Comparison of ENCODE assay signal across 24 mouse cellular contexts in genomic region chr1:172497428-172497827, GRCm38 (mm10). TPM values are rescaled to one million over a fixed set of nuclear protein-coding genes. Genes with fewer than 3 reads are reported as not detected.
A peak's percentile ranks its signal among the peaks of the same experiment; 100 is the strongest.
DNase-seq lines count a peak whose midpoint lies in the region; ATAC-seq and TF ChIP-seq lines count a peak whose summit lies in the region.
"Had no signal": no experiment of that assay in that cellular context is flagged by ENCODE, and none has a peak within 500 bp of the region (broad histone marks: within the 10 kb centered on the region; RNA-seq: fewer than 3 reads in every experiment).

No protein-coding gene starts in this region.

- ATAC-seq in heart, embryonic 13.5 days (ENCODE audit: extremely low read depth, insufficient number of reproducible peaks, low FRiP score, low TSS enrichment) = no peak
- ATAC-seq in intestine, postnatal 0 days = no peak
- ATAC-seq in intestine, embryonic 15.5 days = no peak
- no peak for ATAC-seq in neural tube, embryonic 11.5 days (ENCODE audit: insufficient read depth, low FRiP score, low TSS enrichment)
- no peak for ATAC-seq in neural tube, embryonic 15.5 days (ENCODE audit: low FRiP score)
- ATAC-seq: activated CD4-positive, CD25-positive, alpha-beta regulatory T cell, adult 4 months; CD4-positive, CD25-positive, alpha-beta regulatory T cell, adult 4 months; Patski had no signal

- peaks cover 12% of the 10 kb centered on the region; the same call in 1 of the 2 replicates for H3K27me3 ChIP-seq in heart, embryonic 13.5 days (replicated peaks)
- no peaks in the 10 kb centered on the region for H3K27me3 ChIP-seq in intestine, postnatal 0 days (replicated peaks; ENCODE audit: control insufficient read depth, insufficient read depth, low read length)
- no peaks in the 10 kb centered on the region for H3K27me3 ChIP-seq in intestine, embryonic 15.5 days (replicated peaks)
- H3K27me3 ChIP-seq in neural tube, embryonic 11.5 days (ENCODE audit: control insufficient read depth, insufficient read depth, low read length) = peaks cover 10% of the 10 kb centered on the region; the same call in 1 of the 2 replicates
- peaks cover 37% of the 10 kb centered on the region for H3K27me3 ChIP-seq in neural tube, embryonic 15.5 days (replicated peaks)
- H3K27me3 ChIP-seq: CH12.LX, Patski had no signal

- peak overlapping the region; percentile 10; the same call in 1 of the 2 replicates for H3K9ac ChIP-seq in heart, embryonic 13.5 days
- no peak overlapping the region for H3K9ac ChIP-seq in intestine, postnatal 0 days (ENCODE audit: low read depth, low read length)
- no peak overlapping the region for H3K9ac ChIP-seq in intestine, embryonic 15.5 days
- no peak overlapping the region for H3K9ac ChIP-seq in neural tube, embryonic 11.5 days (ENCODE audit: low read length)
- H3K9ac ChIP-seq in neural tube, embryonic 15.5 days (replicated peaks) = no peak overlapping the region

- H3K36me3 ChIP-seq in heart, embryonic 13.5 days = no peaks in the 10 kb centered on the region
- peaks cover 54% of the 10 kb centered on the region for H3K36me3 ChIP-seq in intestine, postnatal 0 days (ENCODE audit: control insufficient read depth, insufficient read depth)
- peaks cover 20% of the 10 kb centered on the region for H3K36me3 ChIP-seq in intestine, embryonic 15.5 days
- peaks cover 13% of the 10 kb centered on the region for H3K36me3 ChIP-seq in neural tube, embryonic 11.5 days (ENCODE audit: control insufficient read depth, insufficient read depth, low read length)
- peaks cover 18% of the 10 kb centered on the region for H3K36me3 ChIP-seq in neural tube, embryonic 15.5 days

- H3K27ac ChIP-seq in heart, embryonic 13.5 days (replicated peaks) = no peak overlapping the region
- H3K27ac ChIP-seq in intestine, postnatal 0 days (ENCODE audit: low read depth, low read length) = peak overlapping the region; percentile 7; the same call in 1 of the 2 replicates
- no peak overlapping the region for H3K27ac ChIP-seq in intestine, embryonic 15.5 days
- H3K27ac ChIP-seq in neural tube, embryonic 11.5 days (ENCODE audit: low read depth, low read length) = no peak overlapping the region
- H3K27ac ChIP-seq in neural tube, embryonic 15.5 days (replicated peaks) = no peak overlapping the region

- no peak overlapping the region for H3K4me3 ChIP-seq in heart, embryonic 13.5 days
- H3K4me3 ChIP-seq in intestine, postnatal 0 days (ENCODE audit: low read depth, low read length) = no peak overlapping the region
- no peak overlapping the region for H3K4me3 ChIP-seq in intestine, embryonic 15.5 days (replicated peaks)
- H3K4me3 ChIP-seq in neural tube, embryonic 11.5 days (ENCODE audit: low read depth, low read length) = no peak overlapping the region
- H3K4me3 ChIP-seq in neural tube, embryonic 15.5 days (replicated peaks) = no peak overlapping the region

- H3K4me2 ChIP-seq in heart, embryonic 13.5 days = no peak overlapping the region
- no peak overlapping the region for H3K4me2 ChIP-seq in intestine, postnatal 0 days (replicated peaks; ENCODE audit: low read depth)
- H3K4me2 ChIP-seq in intestine, embryonic 15.5 days (replicated peaks) = no peak overlapping the region
- no peak overlapping the region for H3K4me2 ChIP-seq in neural tube, embryonic 11.5 days (ENCODE audit: low read depth)
- H3K4me2 ChIP-seq in neural tube, embryonic 15.5 days = no peak overlapping the region

- 68% methylated on average over 10 of the region's 10 CpGs for WGBS in heart, embryonic 13.5 days
- 82% methylated on average over 9 of the region's 10 CpGs for WGBS in intestine, postnatal 0 days
- WGBS in intestine, embryonic 15.5 days = 79% methylated on average over 10 of the region's 10 CpGs
- 86% methylated on average over 10 of the region's 10 CpGs for WGBS in neural tube, embryonic 11.5 days
- whole genome bisulfite sequencing in neural tube, embryonic 15.5 days = 86% methylated on average over 9 of the region's 10 CpGs

- peaks cover 28% of the 10 kb centered on the region for H3K4me1 ChIP-seq in heart, embryonic 13.5 days
- peaks cover 7% of the 10 kb centered on the region for H3K4me1 ChIP-seq in intestine, postnatal 0 days (replicated peaks; ENCODE audit: control insufficient read depth, insufficient read depth, low read length)
- peaks cover 16% of the 10 kb centered on the region for H3K4me1 ChIP-seq in intestine, embryonic 15.5 days (replicated peaks)
- H3K4me1 ChIP-seq in neural tube, embryonic 11.5 days (ENCODE audit: control insufficient read depth, insufficient read depth, low read length) = peaks cover 14% of the 10 kb centered on the region
- peaks cover 29% of the 10 kb centered on the region for H3K4me1 ChIP-seq in neural tube, embryonic 15.5 days

- intact Hi-C loops in heart, postnatal 25 days (cut with DNase I) = no loop called here

- no peak for TF ChIP-seq CTCF in intestine, postnatal 0 days (IDR thresholded peaks at IDR 0.05; ENCODE audit: low read depth)

- no peaks in the 10 kb centered on the region for H3K9me3 ChIP-seq in heart, embryonic 13.5 days
- H3K9me3 ChIP-seq in intestine, postnatal 0 days (ENCODE audit: control insufficient read depth) = no peaks in the 10 kb centered on the region
- no peaks in the 10 kb centered on the region for H3K9me3 ChIP-seq in intestine, embryonic 15.5 days
- no peaks in the 10 kb centered on the region for H3K9me3 ChIP-seq in neural tube, embryonic 11.5 days (ENCODE audit: control insufficient read depth, low read length)
- no peaks in the 10 kb centered on the region for H3K9me3 ChIP-seq in neural tube, embryonic 15.5 days (replicated peaks)
- H3K9me3 ChIP-seq: G1E had no signal

- DNase-seq in heart, adult 11 months = peak; percentile 90
- DNase-seq in heart, adult 18-20 months = no peak
- DNase-seq in heart, postnatal 25 days (ENCODE audit: low spot score) = no peak
- DNase-seq in neural tube, embryonic 11.5 days (ENCODE audit: low spot score) = peak; percentile 7
- DNase-seq: adrenal gland, adult 2 months; adrenal gland, adult 8-10 months; adrenal gland, postnatal 10 days; adrenal gland, postnatal 14 days; adrenal gland, postnatal 25 days; adrenal gland, postnatal 36 days; B cell, adult 2 months; cerebellum, adult 11 months; cerebellum, adult 11-12 months had no signal

RNA-seq across cellular contexts. Expression of gene Tagln2, which starts 2.4 kb away (rescaled TPM):
- 10 to 100 TPM; 56.8 to 58.8 TPM for total RNA-seq in heart, adult 18-20 months (2021)
- 312 and 327 TPM in 2 replicates for polyA plus RNA-seq in heart, embryonic 13.5 days (2015; fragmentation: Nextera tagmentation; extraction: Ambion mirVana)
- total RNA-seq in heart, postnatal 25 days (2021) = 10 to 100 TPM; 75.4 to 87.9 TPM
- 339 and 374 TPM in 2 replicates for polyA plus RNA-seq in intestine, postnatal 0 days (2015; fragmentation: Nextera tagmentation; extraction: Ambion mirVana)
- polyA plus RNA-seq in intestine, embryonic 15.5 days (2015; fragmentation: Nextera tagmentation; extraction: Ambion mirVana) = 388 and 395 TPM in 2 replicates
- 79.8 and 93.6 TPM in 2 replicates for polyA plus RNA-seq in neural tube, embryonic 11.5 days (2014; fragmentation: Nextera tagmentation; extraction: Ambion mirVana)
- 140 and 198 TPM in 2 replicates for polyA plus RNA-seq in neural tube, embryonic 15.5 days (2015; fragmentation: Nextera tagmentation; extraction: Ambion mirVana)

RNA-seq across cellular contexts. Expression of gene Igsf9, which starts 15.8 kb away (rescaled TPM):
- under 1 TPM; 0.28 to 0.45 TPM for total RNA-seq in heart, adult 18-20 months (2021)
- 9.2 and 9.6 TPM in 2 replicates for polyA plus RNA-seq in heart, embryonic 13.5 days (2015; fragmentation: Nextera tagmentation; extraction: Ambion mirVana)
- total RNA-seq in heart, postnatal 25 days (2021) = under 1 TPM; 0.25 to 0.55 TPM
- 73.4 and 93.7 TPM in 2 replicates for polyA plus RNA-seq in intestine, postnatal 0 days (2015; fragmentation: Nextera tagmentation; extraction: Ambion mirVana)
- 68.7 and 77.8 TPM in 2 replicates for polyA plus RNA-seq in intestine, embryonic 15.5 days (2015; fragmentation: Nextera tagmentation; extraction: Ambion mirVana)
- polyA plus RNA-seq in neural tube, embryonic 11.5 days (2014; fragmentation: Nextera tagmentation; extraction: Ambion mirVana) = 45.9 and 59.3 TPM in 2 replicates
- 38.9 TPM in 2 replicates for polyA plus RNA-seq in neural tube, embryonic 15.5 days (2015; fragmentation: Nextera tagmentation; extraction: Ambion mirVana)
- polyA plus RNA-seq: activated CD4-positive, CD25-positive, alpha-beta regulatory T cell, adult 4 months; G1E had no signal

RNA-seq across cellular contexts. Expression of gene Slamf9, which starts 22.3 kb away (rescaled TPM):
- total RNA-seq in heart, adult 18-20 months (2021) = 1 to 10 TPM; 1.2 to 2.2 TPM
- polyA plus RNA-seq in heart, embryonic 13.5 days (2015; fragmentation: Nextera tagmentation; extraction: Ambion mirVana) = 1.2 and 1.3 TPM in 2 replicates
- 1 to 10 TPM; 1.3 TPM for total RNA-seq in heart, postnatal 25 days (2021)
- 1.8 and 2.1 TPM in 2 replicates for polyA plus RNA-seq in intestine, postnatal 0 days (2015; fragmentation: Nextera tagmentation; extraction: Ambion mirVana)
- 2.2 and 2.5 TPM in 2 replicates for polyA plus RNA-seq in intestine, embryonic 15.5 days (2015; fragmentation: Nextera tagmentation; extraction: Ambion mirVana)
- polyA plus RNA-seq in neural tube, embryonic 11.5 days (2014; fragmentation: Nextera tagmentation; extraction: Ambion mirVana) = 0.17 TPM in 1 of 2 replicates, not detected in the other
- polyA plus RNA-seq in neural tube, embryonic 15.5 days (2015; fragmentation: Nextera tagmentation; extraction: Ambion mirVana) = 0.36 and 0.38 TPM in 2 replicates
- total RNA-seq: G1E, MEL had no signal
- polyA plus RNA-seq: CD4-positive, CD25-positive, alpha-beta regulatory T cell, adult 4 months; G1E had no signal

RNA-seq across cellular contexts. Expression of gene Cfap45, which starts 23.2 kb away (rescaled TPM):
- 1 to 10 TPM in 1 of 2 experiments, not detected in 1; 1.2 TPM for total RNA-seq in heart, adult 18-20 months (2021)
- polyA plus RNA-seq in heart, embryonic 13.5 days (2015; fragmentation: Nextera tagmentation; extraction: Ambion mirVana) = 1.9 and 2.4 TPM in 2 replicates
- under 1 TPM; 0.34 to 0.39 TPM for total RNA-seq in heart, postnatal 25 days (2021)
- polyA plus RNA-seq in intestine, postnatal 0 days (2015; fragmentation: Nextera tagmentation; extraction: Ambion mirVana) = 0.77 and 1.3 TPM in 2 replicates
- 1.1 and 1.2 TPM in 2 replicates for polyA plus RNA-seq in intestine, embryonic 15.5 days (2015; fragmentation: Nextera tagmentation; extraction: Ambion mirVana)
- 1.7 and 2.5 TPM in 2 replicates for polyA plus RNA-seq in neural tube, embryonic 11.5 days (2014; fragmentation: Nextera tagmentation; extraction: Ambion mirVana)
- polyA plus RNA-seq in neural tube, embryonic 15.5 days (2015; fragmentation: Nextera tagmentation; extraction: Ambion mirVana) = 3.8 and 4.3 TPM in 2 replicates
- total RNA-seq: CH12.LX, MEL had no signal
- polyA plus RNA-seq: C2C12, G1E had no signal

RNA-seq across cellular contexts. Expression of gene Vsig8, which starts 58.3 kb away (rescaled TPM):
- total RNA-seq in heart, adult 18-20 months (2021) = not detected
- polyA plus RNA-seq in heart, embryonic 13.5 days (2015; fragmentation: Nextera tagmentation; extraction: Ambion mirVana) = 0.15 and 0.25 TPM in 2 replicates
- total RNA-seq in heart, postnatal 25 days (2021) = not detected
- 0.44 and 0.53 TPM in 2 replicates for polyA plus RNA-seq in intestine, postnatal 0 days (2015; fragmentation: Nextera tagmentation; extraction: Ambion mirVana)
- polyA plus RNA-seq in intestine, embryonic 15.5 days (2015; fragmentation: Nextera tagmentation; extraction: Ambion mirVana) = 0.28 and 0.43 TPM in 2 replicates
- polyA plus RNA-seq in neural tube, embryonic 11.5 days (2014; fragmentation: Nextera tagmentation; extraction: Ambion mirVana) = 0.15 TPM in 1 of 2 replicates, not detected in the other
- 1.4 and 1.9 TPM in 2 replicates for polyA plus RNA-seq in neural tube, embryonic 15.5 days (2015; fragmentation: Nextera tagmentation; extraction: Ambion mirVana)
- total RNA-seq: adrenal gland, postnatal 14 days; G1E; MEL had no signal
- polyA plus RNA-seq: activated CD4-positive, CD25-positive, alpha-beta regulatory T cell, adult 4 months; C2C12; CD4-positive, CD25-positive, alpha-beta regulatory T cell, adult 4 months; G1E had no signal

Comparison
In these comparisons a context has a peak if more than half of its experiments do, and no peak if none do; other contexts are left out.
1. DNase-seq: peak in heart, adult 11 months (single experiment) and neural tube, embryonic 11.5 days (single experiment); none in heart, adult 18-20 months (0 of 2) and heart, postnatal 25 days (single experiment).